Mouse (Mus musculus) CH12F3 (cell line): ENCODE measurements around the gene Pigl.
"Not testable (repeated sequence)": the region's sequence is repeated elsewhere in the genome, so short reads cannot be mapped to it uniquely, and the experiment has no call there.

Experiments used
- in situ Hi-C: fragments of 300-500 bp; cut with MboI; formaldehyde crosslinking; loops from 2 replicates; pipeline ENCODE4 v1.14.3; 2020; ENCODE audit warnings: low sequenced_read_pairs

Pigl gene

DNA sequence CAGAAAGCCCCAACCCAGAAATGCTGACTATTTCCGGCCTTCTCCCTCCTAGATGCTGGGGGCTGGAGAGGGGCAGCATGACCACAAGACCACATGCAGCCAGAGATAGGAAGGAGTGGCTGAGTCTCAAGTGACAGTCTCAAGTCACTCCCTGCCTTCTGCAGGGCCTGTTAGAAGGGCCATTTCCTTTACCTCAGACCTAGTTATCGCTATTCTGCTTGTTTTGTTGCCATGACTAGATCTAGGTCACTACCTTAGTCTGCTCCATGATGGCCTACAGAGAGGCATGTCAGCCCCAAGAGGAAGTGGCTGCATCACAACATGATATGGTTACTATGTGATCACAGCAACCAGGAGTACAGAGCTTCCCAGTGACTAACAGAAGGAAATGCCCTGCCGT, 8.3 kb downstream of the Pigl start:
- in situ Hi-C loops = no loop called here

DNA sequence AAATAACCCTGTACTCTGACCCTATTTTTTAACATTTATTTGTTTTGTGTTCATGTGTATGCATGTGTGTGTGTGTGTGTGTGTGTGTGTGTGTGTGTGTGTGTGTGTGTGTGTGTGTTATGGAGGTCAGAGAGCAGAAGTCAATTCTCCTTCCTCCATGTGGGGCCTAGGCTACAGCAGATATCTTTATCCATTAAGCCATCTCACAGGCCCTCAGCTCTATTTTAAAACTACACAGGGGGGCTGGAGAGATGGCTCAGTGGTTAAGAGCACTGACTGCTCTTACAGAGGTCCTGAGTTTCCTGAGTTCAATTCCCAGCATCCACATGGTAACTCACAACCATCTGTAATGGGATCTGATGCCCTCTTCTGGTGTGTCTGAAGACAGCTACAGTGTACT, 9.0 kb downstream of the Pigl start:
- in situ Hi-C loops = not testable (repeated sequence)

DNA sequence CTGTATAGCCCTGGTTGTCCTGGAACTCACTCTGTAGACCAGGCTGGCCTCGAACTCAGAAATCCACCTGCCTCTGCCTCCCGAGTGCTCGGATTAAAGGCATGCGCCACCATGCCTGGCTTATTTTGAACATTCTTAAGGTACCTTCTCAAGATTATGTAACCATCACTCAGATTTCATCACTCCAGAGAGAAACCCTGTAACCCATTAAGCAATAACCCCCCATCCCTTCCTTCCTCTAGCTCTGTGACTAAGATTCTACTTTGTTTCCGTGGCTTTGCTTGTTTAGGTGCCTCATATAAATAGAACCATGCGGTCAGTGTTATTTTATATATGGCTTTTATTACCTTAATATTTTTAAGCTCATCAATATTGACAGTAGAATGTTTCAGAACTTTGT, 12.2 kb downstream of the Pigl start:
- in situ Hi-C loops = no loop called here

DNA sequence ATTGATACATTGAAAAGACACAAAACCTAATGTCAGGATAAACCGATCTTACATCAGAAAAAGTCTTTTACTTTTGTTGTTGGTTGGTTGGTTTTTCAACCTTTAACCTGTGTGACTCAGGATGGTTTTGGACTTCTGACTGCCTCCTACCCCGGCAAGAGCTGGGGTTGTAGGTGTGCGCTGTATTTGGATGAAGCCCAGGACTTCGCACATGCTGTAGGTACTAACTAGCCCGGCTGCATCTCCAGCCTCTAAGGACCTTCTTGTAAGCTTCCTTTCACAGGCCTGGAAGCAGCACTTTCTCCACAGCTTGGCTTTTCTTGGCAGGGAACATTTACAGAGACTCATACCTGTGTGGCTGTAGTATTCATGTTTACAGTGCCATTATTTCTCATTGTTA, 15.3 kb downstream of the Pigl start:
- in situ Hi-C loops = no loop called here

DNA sequence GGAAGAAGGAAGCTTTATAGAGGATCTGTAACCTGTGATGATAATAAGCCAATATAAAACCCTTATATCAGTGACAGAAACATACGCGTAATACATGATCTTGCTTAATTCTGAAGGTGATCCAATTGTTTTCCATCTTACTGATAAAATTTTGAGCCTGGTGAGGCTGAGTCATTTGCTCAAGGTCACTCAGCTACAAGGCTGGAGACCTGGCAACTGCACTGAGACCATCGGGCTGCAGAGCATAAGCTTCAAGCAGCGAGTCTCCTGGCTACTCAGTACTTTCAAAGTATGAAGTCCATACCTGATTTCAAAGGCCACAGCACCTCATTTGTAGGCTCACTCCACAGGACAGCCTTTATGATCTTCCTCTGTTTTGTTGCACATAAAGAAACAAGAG, 17.9 kb downstream of the Pigl start:
- in situ Hi-C loops = no loop called here

- in situ Hi-C loops = no loop called here
Observed at GRCm38 (mm10) chr11:62478931-62479330, 20.7 kb downstream of the Pigl start.

- in situ Hi-C loops = no loop called here
Observed at GRCm38 (mm10) chr11:62479581-62479980, 21.3 kb downstream of the Pigl start.

DNA sequence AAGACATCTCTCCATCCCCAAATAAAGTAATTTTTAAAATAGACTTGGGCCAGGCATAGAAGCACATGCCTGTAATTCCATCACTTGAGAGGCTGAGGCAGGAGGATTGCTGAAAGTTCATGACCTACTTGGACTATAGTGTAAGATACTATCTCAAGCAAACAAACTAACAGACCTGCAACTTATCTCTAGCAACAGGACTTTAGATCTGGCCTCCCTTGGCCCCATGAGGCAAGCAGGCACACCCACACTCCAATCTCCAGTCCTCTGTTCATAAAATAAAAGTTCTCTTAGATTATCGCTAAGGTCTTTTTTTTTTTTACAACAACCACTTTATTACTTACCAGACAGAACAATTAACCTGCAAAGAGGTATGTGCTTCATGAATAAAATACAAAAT, 28.7 kb downstream of the Pigl start:
- in situ Hi-C loops = no loop called here

- in situ Hi-C loops = no loop called here
Observed at GRCm38 (mm10) chr11:62487540-62488350, 29.5 kb downstream of the Pigl start.

DNA sequence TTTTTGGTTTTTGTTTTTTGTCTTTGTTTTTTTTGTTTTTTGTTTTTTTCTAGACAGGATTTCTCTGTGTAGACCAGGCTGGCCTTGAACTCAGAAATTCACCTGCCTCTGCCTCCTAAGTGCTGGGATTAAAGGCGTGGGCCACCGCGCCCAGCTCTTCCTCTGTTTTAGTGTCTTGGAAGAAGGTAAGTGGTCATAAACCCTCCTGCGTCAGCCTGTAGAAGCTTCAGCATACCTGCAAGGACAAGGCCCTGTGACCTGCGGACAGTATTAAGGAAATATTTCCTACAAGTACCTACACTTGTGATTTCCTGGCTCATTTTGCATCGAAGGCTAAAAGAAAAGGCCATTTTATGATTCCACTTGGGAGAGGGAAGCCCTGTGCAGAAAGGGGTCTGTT, 35.4 kb downstream of the Pigl start:
- in situ Hi-C loops = no loop called here

DNA sequence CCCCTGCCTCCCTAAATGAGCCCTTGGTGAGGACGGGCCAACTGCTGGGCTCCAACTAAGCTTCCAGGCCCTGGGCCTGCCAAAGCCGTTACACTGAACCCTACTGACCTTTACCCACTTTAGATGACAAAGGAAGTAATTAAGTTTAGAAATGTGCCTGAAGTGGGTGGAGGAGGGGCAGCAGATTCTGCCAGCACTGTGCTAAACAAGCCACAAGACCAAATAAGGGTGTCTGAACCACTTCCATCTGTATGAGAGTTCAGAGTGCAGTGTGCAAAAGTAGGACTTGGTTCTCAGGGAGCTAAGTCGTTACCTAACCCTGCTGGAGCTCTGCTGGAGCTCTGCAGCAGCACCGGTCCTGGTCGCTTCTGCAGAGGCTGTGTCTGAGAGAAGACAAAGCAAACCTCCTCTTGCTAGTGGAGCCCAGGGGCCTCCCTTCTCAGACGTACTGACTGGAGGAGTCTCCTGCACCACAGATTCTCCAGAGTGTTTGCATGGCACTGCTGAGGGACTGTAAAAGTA, 36.6 kb downstream of the Pigl start:
- in situ Hi-C loops = no loop called here

- in situ Hi-C loops = no loop called here
Observed at GRCm38 (mm10) chr11:62495276-62495801, 37.1 kb downstream of the Pigl start.

DNA sequence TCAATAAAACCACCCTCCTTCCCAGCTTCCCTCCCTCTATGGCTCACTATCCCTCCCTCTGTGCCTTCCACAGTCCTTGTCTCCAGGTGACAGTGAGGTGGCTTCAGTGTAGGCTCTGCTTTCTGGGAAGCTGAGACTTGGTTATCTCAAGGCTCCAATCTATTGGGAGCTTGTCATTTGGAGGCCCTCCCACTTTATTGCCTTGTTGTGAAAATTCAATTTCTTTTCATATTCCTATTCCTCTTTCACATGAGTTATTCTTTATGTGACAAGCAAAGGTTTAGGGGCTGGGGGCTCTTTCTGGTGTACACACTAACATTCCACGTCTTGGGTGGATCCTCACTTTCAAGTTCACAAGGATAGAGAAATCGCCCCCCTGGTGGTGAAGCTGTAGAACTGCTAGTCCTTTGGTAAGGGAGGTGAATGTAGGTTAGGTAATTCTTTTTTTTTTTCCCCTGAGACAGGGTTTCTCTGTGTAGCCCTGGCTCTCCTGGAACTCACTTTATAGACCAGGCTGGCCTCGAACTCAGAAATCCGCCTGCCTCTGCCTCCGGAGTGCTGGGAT, 38.0 kb downstream of the Pigl start:
- in situ Hi-C loops = no loop called here

GRCm38 (mm10) chr11:62497181-62497580, 38.9 kb downstream of the Pigl start:
- in situ Hi-C loops = no loop called here

- in situ Hi-C loops = no loop called here
Observed at GRCm38 (mm10) chr11:62498802-62499201, 40.5 kb downstream of the Pigl start.

DNA sequence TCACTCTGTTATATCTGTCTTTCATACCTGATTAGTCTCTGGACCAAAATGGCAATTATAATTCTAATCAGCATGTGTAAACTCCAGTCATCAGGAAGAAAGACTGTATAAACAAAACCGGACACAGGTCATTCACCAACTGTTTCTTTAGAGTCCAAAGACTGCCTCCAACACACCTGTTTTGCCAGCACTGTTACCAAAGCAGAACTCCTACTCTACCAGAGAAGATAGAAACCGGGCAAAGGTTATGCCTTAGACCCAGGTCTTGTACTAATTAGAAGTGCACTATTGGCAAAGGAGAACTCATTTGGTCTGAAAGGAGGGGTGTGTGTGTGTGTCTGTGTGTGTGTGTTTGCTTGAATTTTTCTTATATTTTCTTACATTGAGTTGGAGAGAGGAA, 42.3 kb downstream of the Pigl start:
- in situ Hi-C loops = no loop called here

DNA sequence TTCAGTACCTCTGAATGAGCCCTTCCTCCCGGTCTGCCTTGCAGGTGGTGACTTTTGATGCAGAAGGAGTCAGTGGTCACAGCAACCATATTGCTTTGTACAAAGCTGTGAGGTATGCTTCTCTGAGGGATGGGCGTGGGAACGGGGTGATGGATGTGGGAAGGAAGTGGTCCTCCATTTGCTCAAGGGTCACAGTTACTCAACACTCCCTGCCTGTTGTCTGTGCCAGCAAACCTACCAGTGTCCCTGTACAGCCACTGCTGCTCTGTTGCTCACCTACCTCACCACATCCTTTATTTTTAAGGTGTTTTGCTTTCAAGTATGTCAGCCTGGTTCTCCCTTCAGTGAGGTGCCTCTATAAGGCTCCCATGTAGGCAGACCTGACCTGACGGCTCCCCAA, 49.4 kb downstream of the Pigl start:
- in situ Hi-C loops = no loop called here

DNA sequence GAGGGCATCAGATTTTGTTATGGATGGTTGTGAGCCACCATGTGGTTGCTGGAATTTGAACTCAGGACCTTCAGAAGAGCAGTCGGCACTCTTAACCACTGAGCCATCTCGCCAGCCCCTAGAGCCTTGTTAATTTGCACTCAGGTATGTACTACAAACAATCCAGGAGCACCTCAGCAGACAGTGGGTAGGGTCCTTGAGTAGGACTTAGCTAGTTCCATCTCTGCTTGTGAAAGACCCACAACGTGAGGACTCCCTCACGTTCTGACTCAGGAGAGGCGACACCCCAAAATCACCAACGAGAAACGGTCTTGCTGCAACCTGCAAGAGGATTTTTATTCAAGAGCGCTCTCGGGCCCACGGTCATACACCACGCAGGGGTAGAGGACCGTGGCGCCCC, 50.1 kb downstream of the Pigl start:
- in situ Hi-C loops = not testable (repeated sequence)

DNA sequence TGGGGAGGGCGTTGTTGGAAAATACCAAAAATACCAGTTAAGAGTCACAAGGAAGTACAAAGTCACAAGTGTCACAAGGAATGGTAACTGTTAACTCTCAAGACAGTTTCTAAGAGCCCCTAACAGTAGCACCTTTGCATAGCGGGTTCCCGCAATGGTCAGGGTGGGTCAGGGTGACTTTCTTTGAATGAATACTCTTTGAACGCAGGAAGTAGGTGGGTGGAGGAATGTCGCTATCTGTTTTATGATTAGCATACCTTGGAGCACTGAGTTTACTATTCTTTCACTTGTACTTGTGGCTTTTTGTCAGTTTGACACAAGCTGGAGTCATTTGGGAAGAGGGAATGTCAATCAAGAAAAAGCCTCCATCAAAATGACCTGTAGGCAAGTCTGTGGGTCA, 50.6 kb downstream of the Pigl start:
- in situ Hi-C loops = not testable (repeated sequence)

- in situ Hi-C loops = no loop called here
Observed at GRCm38 (mm10) chr11:62509571-62509970, 51.3 kb downstream of the Pigl start.

- in situ Hi-C loops = no loop called here
Observed at GRCm38 (mm10) chr11:62510956-62511355, 52.7 kb downstream of the Pigl start.
